Mouse (Mus musculus) heart, embryonic 11.5 days (tissue): ENCODE results near the gene Gucy2e. TPM values are rescaled to one million over a fixed set of nuclear protein-coding genes. Genes with fewer than 3 reads are reported as not detected.
A peak's percentile ranks its signal among the peaks of the same experiment; 100 is the strongest.

Experiments
- ATAC-seq: fragments of 200-750 bp; cut with Nextera tagmentation; replicated peaks from 2 replicates; pipeline ENCODE4 v1.8.0; 2017; ENCODE audit warnings: moderate library complexity; ENCODE audit not compliant: insufficient number of reproducible peaks, low FRiP score, low TSS enrichment
- H3K27ac ChIP-seq: fragments of 300-500 bp; sonication (generic); 2 replicates; pipeline ENCODE4 v1.5.1; 2014; ENCODE audit warnings: mild to moderate bottlenecking, low read depth, low read length
- H3K27me3 ChIP-seq: fragments of 300-500 bp; sonication (generic); 2 replicates; pipeline ENCODE4 v1.6.1; 2014; ENCODE audit warnings: mild to moderate bottlenecking, low read length, mixed read lengths; ENCODE audit not compliant: control insufficient read depth, insufficient read depth
- H3K36me3 ChIP-seq: fragments of 300-500 bp; sonication (generic); 2 replicates; pipeline ENCODE4 v1.6.1; 2014; ENCODE audit warnings: mild to moderate bottlenecking, low read length, moderate library complexity, mixed read lengths; ENCODE audit not compliant: control insufficient read depth, insufficient read depth
- H3K4me1 ChIP-seq: fragments of 300-500 bp; sonication (generic); 2 replicates; pipeline ENCODE4 v1.6.1; 2014; ENCODE audit warnings: low read length; ENCODE audit not compliant: control insufficient read depth, insufficient read depth
- H3K4me2 ChIP-seq: fragments of 300-500 bp; sonication (generic); 2 replicates; pipeline ENCODE4 v1.6.1; 2014; ENCODE audit warnings: mild to moderate bottlenecking, moderate library complexity
- H3K4me3 ChIP-seq: fragments of 300-500 bp; sonication (generic); 2 replicates; pipeline ENCODE4 v1.5.1; 2014; ENCODE audit warnings: low read depth, low read length
- H3K9ac ChIP-seq: fragments of 300-500 bp; sonication (generic); 2 replicates; pipeline ENCODE4 v1.6.1; 2014; ENCODE audit warnings: mild to moderate bottlenecking, low read depth, low read length, moderate library complexity
- H3K9me3 ChIP-seq: fragments of 300-500 bp; sonication (generic); replicated peaks from 2 replicates; pipeline ENCODE4 v1.6.1; 2016; ENCODE audit warnings: low read length; ENCODE audit not compliant: control insufficient read depth
- WGBS: fragments of 180-500 bp; shearing (Covaris S2); extraction: QIAGEN DNeasy Blood & Tissue Kit; methylation state at CpG from one replicate; pipeline ENCODE4 v1.1.7; 2014; ENCODE audit not compliant: insufficient replicate concordance; 5-methylcytosine and 5-hydroxymethylcytosine counted together
- polyA plus RNA-seq: library from polyadenylated mRNA; unstranded; fragments of >200 nt; fragmentation: Nextera tagmentation; extraction: Ambion mirVana; gene quantifications from 2 replicates; pipeline ENCODE4 v1.2.1, GENCODE M21; 2014

The Gucy2e gene
- polyA plus RNA-seq, 1 experiment from 2014 or later, result 0.13 TPM

- no peak overlapping the region for H3K27ac ChIP-seq
- ATAC-seq, result no peak
- H3K9me3 ChIP-seq, result no peaks in the 10 kb centered on the region
- H3K27me3 ChIP-seq, result peaks cover 24% of the 10 kb centered on the region
- peaks cover 7% of the 10 kb centered on the region for H3K4me1 ChIP-seq
- no peaks in the 10 kb centered on the region for H3K36me3 ChIP-seq
- 20% methylated on average over 6 of the region's 6 CpGs for WGBS
- H3K4me2 ChIP-seq, result no peak overlapping the region
- no peak overlapping the region for H3K9ac ChIP-seq
- H3K4me3 ChIP-seq, result no peak overlapping the region
These were observed 36.6 kb downstream of the Gucy2e start for GRCm38 (mm10) chr11:69200231-69200630.

DNA sequence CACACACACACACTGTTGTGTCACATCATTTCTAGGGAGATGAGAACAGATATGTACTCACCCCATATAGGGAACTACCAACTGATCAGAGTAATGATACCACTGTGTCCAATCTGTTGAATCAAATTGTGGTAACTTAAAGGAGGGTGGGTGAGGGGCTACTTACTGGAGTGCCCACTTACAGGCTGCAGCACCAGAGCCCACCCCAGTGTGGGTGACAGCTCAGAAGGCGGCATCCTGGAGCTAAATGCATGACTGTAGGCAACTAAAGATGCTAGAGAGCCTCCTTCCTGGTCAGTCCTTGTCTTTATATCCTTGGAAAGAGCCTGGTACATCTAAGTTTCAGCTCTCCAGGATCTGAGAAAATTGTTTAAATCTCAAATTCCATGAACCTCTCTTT is 37.6 kb downstream of the Gucy2e start:
- WGBS, result 78% methylated on average over 1 of the region's 1 CpGs

GRCm38 (mm10) chr11:69197743-69198142 is 39.1 kb downstream of the Gucy2e start, which contains the start of gene Alox8:
Gene Alox8 (minus strand): TSS chr11:69197843.
- H3K4me1 ChIP-seq, result peaks cover 7% of the 10 kb centered on the region
- H3K9ac ChIP-seq, result peak within 1 kb of the TSS; percentile 55
- no peaks in the 10 kb centered on the region for H3K9me3 ChIP-seq
- H3K4me3 ChIP-seq, result peak within 1 kb of the TSS; percentile 23; the same call in 1 of the 2 replicates
- H3K27me3 ChIP-seq, result peaks cover 24% of the 10 kb centered on the region
- no peak for ATAC-seq
- 33% methylated on average over 6 of the region's 6 CpGs for WGBS
- no peaks in the 10 kb centered on the region for H3K36me3 ChIP-seq
- H3K27ac ChIP-seq, result no peak within 1 kb of the TSS
- H3K4me2 ChIP-seq, result peak within 1 kb of the TSS; percentile 60

More for the DNA sequence above, 37.6 kb downstream of the Gucy2e start:
- Histone ChIP-seq H3K4me3 (no peak overlapping the region), H3K9me3 (no peaks in the 10 kb centered on the region), H3K9ac (no peak overlapping the region), H3K27ac (no peak overlapping the region), H3K4me1 (peaks cover 7% of the 10 kb centered on the region), H3K36me3 (no peaks in the 10 kb centered on the region), H3K27me3 (peaks cover 24% of the 10 kb centered on the region), H3K4me2 (no peak overlapping the region)
- ATAC-seq, result no peak

DNA sequence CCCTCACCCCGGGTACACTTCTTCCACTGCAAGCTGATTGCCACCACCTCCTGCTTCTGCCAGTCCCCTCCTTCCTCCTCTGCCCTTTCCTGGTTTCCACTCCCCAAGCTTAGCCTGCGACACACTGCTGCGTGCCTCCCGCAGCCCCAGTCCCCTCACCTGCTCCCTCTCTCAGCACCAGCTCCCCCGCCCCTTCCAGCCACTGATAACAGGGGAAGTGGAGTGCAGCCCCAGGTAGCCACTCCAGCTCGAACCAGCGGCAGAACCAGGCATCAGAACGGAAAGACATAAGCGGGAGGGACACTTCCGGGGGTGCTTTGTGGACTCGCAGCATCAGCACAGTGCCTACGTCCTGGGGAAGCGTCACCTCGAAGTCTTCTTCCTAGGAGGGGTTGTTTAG is 39.6 kb downstream of the Gucy2e start:
- Histone ChIP-seq H3K27me3 (peaks cover 24% of the 10 kb centered on the region), H3K4me2 (peak overlapping the region; percentile 60), H3K4me3 (peak overlapping the region; percentile 23; the same call in 1 of the 2 replicates), H3K36me3 (no peaks in the 10 kb centered on the region), H3K9ac (peak overlapping the region; percentile 55), H3K4me1 (peaks cover 7% of the 10 kb centered on the region), H3K27ac (no peak overlapping the region), H3K9me3 (no peaks in the 10 kb centered on the region)
- WGBS, result 1% methylated on average over 14 of the region's 14 CpGs
- no peak for ATAC-seq

DNA sequence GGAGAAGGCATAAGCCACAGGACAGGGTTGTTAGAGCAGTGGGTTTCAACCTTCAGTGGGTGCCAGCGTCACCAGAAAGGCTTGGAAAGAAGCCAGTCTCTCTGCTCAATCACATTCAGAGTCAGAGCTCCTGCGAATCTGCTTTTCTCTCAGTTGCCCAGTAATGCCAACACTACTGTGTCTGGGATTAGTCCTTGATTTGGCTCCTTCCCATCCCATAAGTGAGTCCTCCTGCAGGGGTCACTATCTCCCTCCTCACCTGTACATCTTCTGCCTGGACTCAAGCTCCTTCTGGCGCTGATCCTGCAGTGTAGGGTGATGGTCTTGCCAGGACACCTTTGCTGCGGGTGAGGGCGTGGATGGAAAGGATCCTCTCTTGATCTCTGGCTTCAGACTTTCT is 40.1 kb downstream of the Gucy2e start:
- 7% methylated on average over 5 of the region's 5 CpGs for WGBS
- no peak overlapping the region for H3K27ac ChIP-seq

GRCm38 (mm10) chr11:69192840-69193239 is 44.0 kb downstream of the Gucy2e start:
- Histone ChIP-seq H3K9me3 (no peaks in the 10 kb centered on the region), H3K9ac (no peak overlapping the region), H3K36me3 (no peaks in the 10 kb centered on the region), H3K4me1 (peaks cover 7% of the 10 kb centered on the region), H3K4me2 (no peak overlapping the region), H3K27me3 (peaks cover 21% of the 10 kb centered on the region), H3K4me3 (no peak overlapping the region), H3K27ac (no peak overlapping the region)
- 7% methylated on average over 1 of the region's 1 CpGs for WGBS
- ATAC-seq, result no peak

More for the DNA sequence above, 40.1 kb downstream of the Gucy2e start:
- H3K27me3 ChIP-seq, result peaks cover 24% of the 10 kb centered on the region
- H3K9me3 ChIP-seq, result no peaks in the 10 kb centered on the region
- no peak for ATAC-seq
- H3K4me3 ChIP-seq, result no peak overlapping the region
- peak overlapping the region; percentile 60 for H3K4me2 ChIP-seq
- H3K36me3 ChIP-seq, result no peaks in the 10 kb centered on the region
- H3K9ac ChIP-seq, result no peak overlapping the region
- peaks cover 7% of the 10 kb centered on the region for H3K4me1 ChIP-seq

DNA sequence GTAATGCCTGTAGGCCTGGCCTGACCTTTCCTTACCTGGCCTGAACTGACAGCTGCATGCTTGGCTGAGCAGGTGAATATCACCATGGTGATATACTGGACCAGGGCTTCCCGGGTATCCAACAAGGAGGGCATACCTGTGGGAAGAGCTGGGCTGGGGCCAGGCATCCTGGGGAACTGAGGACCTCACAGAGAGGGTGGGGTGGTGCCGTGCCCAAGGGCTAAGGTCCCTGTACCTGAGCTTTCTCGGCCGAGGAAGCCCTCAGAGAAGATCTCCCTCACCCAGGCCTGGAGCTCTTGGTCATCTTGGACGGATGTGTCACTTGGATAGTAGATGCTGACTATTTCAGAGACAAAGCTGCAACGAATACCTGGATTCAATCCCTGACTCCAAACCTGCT is 50.9 kb downstream of the Gucy2e start:
- WGBS, result 70% methylated on average over 6 of the region's 6 CpGs
- no peak overlapping the region for H3K9ac ChIP-seq
- no peaks in the 10 kb centered on the region for H3K36me3 ChIP-seq
- no peak overlapping the region for H3K4me2 ChIP-seq
- H3K4me3 ChIP-seq, result no peak overlapping the region
- H3K4me1 ChIP-seq, result no peaks in the 10 kb centered on the region
- H3K9me3 ChIP-seq, result no peaks in the 10 kb centered on the region
- ATAC-seq, result no peak
- H3K27ac ChIP-seq, result no peak overlapping the region
- H3K27me3 ChIP-seq, result no peaks in the 10 kb centered on the region; the same call in none of the 2 replicates

- ATAC-seq, result no peak
- Histone ChIP-seq H3K27ac (no peak overlapping the region), H3K4me3 (no peak overlapping the region), H3K4me2 (no peak overlapping the region), H3K9ac (no peak overlapping the region), H3K27me3 (no peaks in the 10 kb centered on the region; the same call in none of the 2 replicates), H3K36me3 (no peaks in the 10 kb centered on the region), H3K4me1 (no peaks in the 10 kb centered on the region), H3K9me3 (no peaks in the 10 kb centered on the region)
- WGBS, result 81% methylated on average over 5 of the region's 5 CpGs
These were observed 51.8 kb downstream of the Gucy2e start for GRCm38 (mm10) chr11:69185031-69185430.

- no peak overlapping the region for H3K9ac ChIP-seq
- no peak overlapping the region for H3K4me2 ChIP-seq
- 83% methylated on average over 4 of the region's 4 CpGs for WGBS
- no peak for ATAC-seq
- H3K27ac ChIP-seq, result no peak overlapping the region
- H3K36me3 ChIP-seq, result no peaks in the 10 kb centered on the region
- H3K4me1 ChIP-seq, result no peaks in the 10 kb centered on the region
- H3K4me3 ChIP-seq, result no peak overlapping the region
- no peaks in the 10 kb centered on the region for H3K27me3 ChIP-seq
- H3K9me3 ChIP-seq, result no peaks in the 10 kb centered on the region
These were observed 56.7 kb downstream of the Gucy2e start for GRCm38 (mm10) chr11:69180120-69180519.
